Mouse (Mus musculus) G1E (cell line): ENCODE measurements at regions not wholly inside any gene's neighbourhood (a gene's known extent, or its start where the extent isn't known, plus 50 kb on each side); places are given as distances from the start of the nearest gene placed in this dataset.

Source experiments
- ATAC-seq: 2 replicates; pipeline ENCODE4 v1.8.0; 2016; ENCODE audit warnings: mild to moderate bottlenecking; ENCODE audit not compliant: insufficient number of reproducible peaks, poor library complexity, low FRiP score, severe bottlenecking; ENCODE audit errors: extremely low read depth
- DNase-seq: peaks from one replicate; pipeline ENCODE4 v3.0.0; 2012; ENCODE audit warnings: low spot score
- H3K27me3 ChIP-seq: 2 replicates; pipeline ENCODE4 v1.6.1; 2012; ENCODE audit warnings: mild to moderate bottlenecking, low read length, inconsistent platforms; ENCODE audit not compliant: insufficient read depth
- H3K36me3 ChIP-seq: replicated peaks from 2 replicates; pipeline ENCODE3; 2012; ENCODE audit warnings: mild to moderate bottlenecking, inconsistent platforms
- H3K4me1 ChIP-seq: 2 replicates; pipeline ENCODE4 v1.6.1; 2012; ENCODE audit warnings: low read depth, low read length, inconsistent platforms, mixed read lengths; ENCODE audit not compliant: insufficient read depth
- H3K4me3 ChIP-seq: 2 replicates; pipeline ENCODE4 v1.5.1; 2012; ENCODE audit warnings: low read depth, mild to moderate bottlenecking, inconsistent platforms, low read length, moderate library complexity, mixed read lengths
- H3K9me3 ChIP-seq: replicated peaks from 2 replicates; pipeline ENCODE4 v1.6.1; 2012; ENCODE audit warnings: inconsistent platforms
- CTCF ChIP-seq: IDR thresholded peaks from 2 replicates; pipeline ENCODE4 v1.5.1; 2012; ENCODE audit warnings: low read depth, low read length, inconsistent platforms, mixed read lengths
- GATA1 ChIP-seq: IDR thresholded peaks from 2 replicates; pipeline ENCODE4 v1.6.1; 2012; ENCODE audit warnings: borderline replicate concordance, low read length, inconsistent platforms, mixed read lengths
- GATA2 ChIP-seq: IDR thresholded peaks from 2 replicates; pipeline ENCODE4 v1.6.1; 2012; ENCODE audit warnings: low read depth, low read length, inconsistent platforms, borderline replicate concordance
- POLR2AphosphoS5 ChIP-seq: IDR thresholded peaks from 2 replicates; pipeline ENCODE4 v1.6.1; 2012; ENCODE audit warnings: low read depth, low read length, inconsistent platforms; ENCODE audit not compliant: insufficient replicate concordance
- TAL1 ChIP-seq: conservative IDR thresholded peaks from 2 replicates; pipeline ENCODE4 v1.6.1; 2012; ENCODE audit warnings: low read depth, low read length, inconsistent platforms, mixed read lengths

DNA sequence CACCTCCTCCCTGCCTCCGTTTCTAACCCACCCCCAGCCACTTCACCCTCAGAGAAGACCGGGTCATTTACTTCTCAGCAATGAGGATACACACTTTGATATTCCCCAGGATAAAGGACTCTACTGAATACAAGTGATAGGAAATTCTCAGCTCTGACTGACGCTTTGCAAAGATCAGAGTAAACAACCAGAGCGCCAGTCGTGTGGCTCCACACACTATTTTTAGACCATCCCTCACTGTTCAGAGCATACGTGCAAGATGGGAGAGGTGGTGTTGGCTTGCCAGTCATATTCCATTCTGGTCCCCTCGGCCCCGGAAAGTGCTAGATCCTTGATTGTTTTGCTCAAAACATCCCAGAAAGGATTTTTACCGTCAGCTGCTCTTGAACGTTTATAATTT lies 266.8 kb upstream of the Zfp637 start:
- H3K9me3 ChIP-seq: peaks cover 58% of the 10 kb centered on the region
- no peaks in the 10 kb centered on the region for H3K27me3 ChIP-seq
- TF ChIP-seq TAL1: no peak
- no peak for TF ChIP-seq CTCF
- TF ChIP-seq GATA2: no peak
- no peak for TF ChIP-seq GATA1
- no peak for TF ChIP-seq POLR2AphosphoS5

DNA sequence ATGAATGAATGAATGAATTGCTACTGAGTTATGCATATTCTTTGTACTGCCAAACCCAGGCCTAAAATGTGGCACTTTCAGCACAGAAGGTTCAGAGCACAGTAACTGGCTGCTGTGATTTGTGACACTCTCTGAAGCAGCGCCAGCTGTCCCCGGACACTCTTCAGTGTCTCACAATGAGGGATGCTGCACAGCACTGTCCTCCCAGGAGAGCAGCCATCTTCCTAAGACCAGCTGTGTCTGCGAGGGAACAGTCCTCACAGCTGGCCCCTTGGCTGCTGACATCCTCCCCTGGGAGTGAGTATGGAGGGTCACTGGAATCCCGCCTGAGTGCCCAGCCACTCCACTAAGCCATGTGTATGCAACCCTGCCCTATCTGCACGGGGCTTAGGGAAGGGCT lies 265.9 kb upstream of the Zfp637 start:
- no peak overlapping the region for H3K4me3 ChIP-seq
- ATAC-seq (no peak), DNase-seq (no peak)
- H3K9me3 ChIP-seq: peaks cover 55% of the 10 kb centered on the region
- TF ChIP-seq GATA2: no peak
- TF ChIP-seq POLR2AphosphoS5: no peak
- TF ChIP-seq CTCF: no peak
- TF ChIP-seq GATA1: no peak
- no peak for TF ChIP-seq TAL1
- H3K4me1 ChIP-seq: no peaks in the 10 kb centered on the region
- no peaks in the 10 kb centered on the region for H3K27me3 ChIP-seq
- H3K36me3 ChIP-seq: no peaks in the 10 kb centered on the region

More for the DNA sequence above, 266.8 kb upstream of the Zfp637 start:
- Histone ChIP-seq H3K36me3 (no peaks in the 10 kb centered on the region), H3K4me1 (no peaks in the 10 kb centered on the region), H3K4me3 (no peak overlapping the region)
- DNase-seq (no peak), ATAC-seq (no peak)

DNA sequence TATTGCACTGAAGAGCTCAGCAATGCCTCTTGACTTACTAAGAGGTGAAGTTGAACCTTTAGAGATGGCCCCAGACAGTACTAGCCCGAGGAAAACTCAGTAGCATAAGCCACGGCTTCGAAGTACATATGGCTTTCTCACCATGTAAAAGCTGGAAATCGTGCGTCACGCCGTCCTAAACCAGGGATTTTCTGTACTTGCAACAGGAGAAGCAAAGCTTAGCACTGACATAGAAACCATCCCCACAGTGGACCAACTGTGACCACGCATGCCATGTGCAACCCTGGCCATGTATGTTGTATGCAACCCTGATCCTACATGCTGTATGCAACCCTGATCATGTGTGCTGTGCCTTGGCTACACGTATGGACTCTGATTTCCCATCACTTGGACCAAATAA lies 265.0 kb upstream of the Zfp637 start:
- Histone ChIP-seq H3K9me3 (peaks cover 53% of the 10 kb centered on the region), H3K4me3 (no peak overlapping the region), H3K36me3 (no peaks in the 10 kb centered on the region), H3K4me1 (no peaks in the 10 kb centered on the region), H3K27me3 (no peaks in the 10 kb centered on the region)
- no peak for ATAC-seq
- no peak for DNase-seq
- no peak for TF ChIP-seq POLR2AphosphoS5
- no peak for TF ChIP-seq GATA2
- TF ChIP-seq CTCF: no peak
- TF ChIP-seq GATA1: no peak
- no peak for TF ChIP-seq TAL1

DNA sequence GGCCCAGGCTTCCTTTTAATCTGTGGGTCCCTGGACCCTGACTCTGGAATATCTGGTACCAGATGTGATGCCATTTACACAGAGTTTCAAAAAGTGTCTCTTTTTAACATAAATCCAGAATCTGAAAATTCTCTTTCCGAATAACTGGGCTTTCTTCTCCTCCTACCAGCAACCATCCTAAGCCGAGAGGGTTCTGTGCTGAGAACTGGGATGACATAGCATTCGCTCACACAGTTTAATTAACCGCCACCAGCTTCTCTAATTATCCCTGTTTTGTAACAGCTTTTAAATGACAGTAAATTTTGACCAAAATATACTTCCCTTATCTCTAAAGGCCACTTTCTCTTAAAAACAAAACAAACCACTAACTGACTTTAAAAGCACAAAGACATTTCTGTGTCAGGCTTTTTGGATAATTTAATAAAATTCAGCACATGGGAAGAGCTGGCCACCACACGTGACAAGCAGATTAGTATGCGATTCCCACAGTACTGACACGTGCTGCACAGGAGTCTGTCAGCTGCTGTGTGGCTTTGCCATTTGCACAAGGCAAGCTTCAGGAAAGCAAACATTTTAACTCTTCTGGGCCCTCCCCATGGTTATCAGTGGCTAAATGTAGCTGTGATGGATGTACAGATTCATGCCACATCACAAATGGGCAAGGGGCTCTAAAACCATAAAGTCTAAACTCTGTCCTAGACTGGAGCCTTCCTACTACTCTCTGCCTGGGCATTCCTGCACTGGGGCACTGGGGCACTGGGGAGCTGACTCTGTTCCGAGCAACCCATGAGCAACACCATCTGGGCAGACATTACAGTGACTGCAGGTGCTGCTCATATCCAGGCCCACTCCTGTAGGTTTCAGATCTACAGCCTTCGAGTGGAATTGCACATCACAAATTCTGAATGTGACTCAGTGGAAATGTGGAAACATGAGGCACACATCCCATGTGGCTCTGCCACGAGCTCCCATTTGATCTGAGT lies 263.1 kb upstream of the Zfp637 start:
- H3K27me3 ChIP-seq: no peaks in the 10 kb centered on the region
- no peaks in the 10 kb centered on the region for H3K36me3 ChIP-seq
- TF ChIP-seq GATA2 (no peak), TAL1 (no peak), POLR2AphosphoS5 (no peak), GATA1 (no peak), CTCF (no peak)
- no peak for ATAC-seq
- H3K4me3 ChIP-seq: no peak overlapping the region
- no peaks in the 10 kb centered on the region for H3K4me1 ChIP-seq
- no peak for DNase-seq
- peaks cover 55% of the 10 kb centered on the region for H3K9me3 ChIP-seq

DNA sequence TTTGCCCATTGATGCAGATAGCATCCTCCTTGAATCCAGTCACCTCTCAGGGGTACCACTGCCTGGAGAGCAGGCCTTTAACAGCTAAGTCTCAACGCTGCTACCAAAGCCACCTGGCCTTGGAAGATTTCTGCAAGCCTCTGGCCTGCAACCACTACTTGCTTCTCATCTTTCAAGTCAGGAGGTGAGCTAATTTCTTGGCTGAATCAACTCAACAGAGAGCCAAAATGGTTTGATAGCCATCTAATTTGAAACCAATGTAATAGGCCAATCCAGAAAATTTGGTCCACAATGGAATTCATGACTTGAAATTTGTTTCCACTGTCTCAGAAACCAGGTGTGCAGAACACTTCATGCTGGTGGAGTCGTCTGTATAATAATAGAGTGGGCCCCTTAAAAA lies 260.0 kb upstream of the Zfp637 start:
- Histone ChIP-seq H3K9me3 (peaks cover 49% of the 10 kb centered on the region), H3K36me3 (no peaks in the 10 kb centered on the region), H3K27me3 (no peaks in the 10 kb centered on the region), H3K4me1 (no peaks in the 10 kb centered on the region), H3K4me3 (no peak overlapping the region)
- DNase-seq: no peak
- TF ChIP-seq GATA2 (no peak), CTCF (no peak), POLR2AphosphoS5 (no peak), TAL1 (no peak), GATA1 (no peak)
- no peak for ATAC-seq

DNA sequence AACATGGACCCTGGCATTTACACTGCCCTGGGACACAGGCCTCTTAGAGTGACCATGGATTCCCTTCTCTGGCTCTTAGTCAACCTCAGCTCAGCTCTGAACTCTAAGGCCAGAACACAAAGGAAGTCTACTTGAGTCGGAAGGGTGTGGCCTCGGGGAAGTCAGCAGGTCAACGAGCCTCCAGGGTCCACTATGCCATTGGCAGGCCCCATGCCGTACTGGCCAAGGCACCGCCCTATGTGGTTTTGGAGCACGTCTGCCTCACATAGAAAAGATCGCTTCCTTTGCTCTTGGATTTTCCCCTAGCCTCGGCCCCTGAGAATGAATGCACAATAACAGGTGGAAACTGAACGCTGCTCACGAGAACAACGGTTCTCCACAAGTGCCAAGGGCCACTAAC lies 257.9 kb upstream of the Zfp637 start:
- no peaks in the 10 kb centered on the region for H3K36me3 ChIP-seq
- H3K4me1 ChIP-seq: no peaks in the 10 kb centered on the region
- DNase-seq: no peak
- TF ChIP-seq GATA1: no peak
- TF ChIP-seq GATA2: no peak
- no peak for TF ChIP-seq TAL1
- peaks cover 39% of the 10 kb centered on the region for H3K9me3 ChIP-seq
- H3K27me3 ChIP-seq: no peaks in the 10 kb centered on the region
- no peak overlapping the region for H3K4me3 ChIP-seq
- ATAC-seq: no peak
